Mouse (Mus musculus): ENCODE measurements around the gene Prom2. TPM values are rescaled to one million over a fixed set of nuclear protein-coding genes. Genes with fewer than 3 reads are reported as not detected.

Prom2 gene
- polyA plus RNA-seq, 1 experiment from 2014 or later = 0.48 TPM

- peak; percentile 79 for DNase-seq (ENCODE audit: low spot score)
- no peak overlapping the region for H3K9ac ChIP-seq (ENCODE audit: low read length)
- peaks cover 13% of the 10 kb centered on the region; the same call in 1 of the 2 replicates for H3K4me1 ChIP-seq (replicated peaks; ENCODE audit: control insufficient read depth, insufficient read depth, low read length)
- H3K4me3 ChIP-seq (ENCODE audit: low read depth, low read length) = peak overlapping the region; percentile 17
- peak; percentile 74 for ATAC-seq (replicated peaks; ENCODE audit: low FRiP score)
- 7% methylated on average over 19 of the region's 19 CpGs for WGBS
- no peaks in the 10 kb centered on the region for H3K36me3 ChIP-seq (ENCODE audit: control insufficient read depth, insufficient read depth, low read length)
- H3K4me2 ChIP-seq (ENCODE audit: low read depth, low read length, severe bottlenecking) = peak overlapping the region; percentile 39; the same call in 1 of the 2 replicates
- no peak overlapping the region for H3K27ac ChIP-seq (ENCODE audit: low read depth, low read length)
- peaks cover 51% of the 10 kb centered on the region for H3K27me3 ChIP-seq (ENCODE audit: control insufficient read depth, insufficient read depth, low read length)
- H3K9me3 ChIP-seq (ENCODE audit: control insufficient read depth, low read length) = no peaks in the 10 kb centered on the region
These were observed 56.6 kb downstream of the Prom2 start for GRCm38 (mm10) chr2:127484476-127485170.

GRCm38 (mm10) chr2:127483001-127483400, 58.3 kb downstream of the Prom2 start:
- DNase-seq (ENCODE audit: low spot score) = peak; percentile 61
- H3K9ac ChIP-seq (ENCODE audit: low read length) = no peak overlapping the region
- peak overlapping the region; percentile 67 for H3K4me2 ChIP-seq (ENCODE audit: low read depth, low read length, severe bottlenecking)
- peaks cover 52% of the 10 kb centered on the region for H3K27me3 ChIP-seq (ENCODE audit: control insufficient read depth, insufficient read depth, low read length)
- no peaks in the 10 kb centered on the region for H3K36me3 ChIP-seq (ENCODE audit: control insufficient read depth, insufficient read depth, low read length)
- no peak overlapping the region for H3K27ac ChIP-seq (ENCODE audit: low read depth, low read length)
- peak overlapping the region; percentile 35 for H3K4me3 ChIP-seq (ENCODE audit: low read depth, low read length)
- no peak for ATAC-seq (replicated peaks; ENCODE audit: low FRiP score)
- no peaks in the 10 kb centered on the region for H3K9me3 ChIP-seq (ENCODE audit: control insufficient read depth, low read length)
- peaks cover 13% of the 10 kb centered on the region; the same call in 1 of the 2 replicates for H3K4me1 ChIP-seq (replicated peaks; ENCODE audit: control insufficient read depth, insufficient read depth, low read length)
- under 1% methylated on average over 20 of the region's 21 CpGs for WGBS

GRCm38 (mm10) chr2:127482533-127482911, 58.7 kb downstream of the Prom2 start:
- H3K9ac ChIP-seq (ENCODE audit: low read length) = no peak overlapping the region; the same call in 1 of the 2 replicates
- 0 out of 2 replicates have a peak, but pooled peaks have one; percentile 65 for ATAC-seq (replicated peaks; ENCODE audit: low FRiP score)
- H3K27ac ChIP-seq (ENCODE audit: low read depth, low read length) = no peak overlapping the region
- H3K4me1 ChIP-seq (replicated peaks; ENCODE audit: control insufficient read depth, insufficient read depth, low read length) = peaks cover 13% of the 10 kb centered on the region; the same call in 1 of the 2 replicates
- peak overlapping the region; percentile 67 for H3K4me2 ChIP-seq (ENCODE audit: low read depth, low read length, severe bottlenecking)
- no peaks in the 10 kb centered on the region for H3K9me3 ChIP-seq (ENCODE audit: control insufficient read depth, low read length)
- peak; percentile 73 for DNase-seq (ENCODE audit: low spot score)
- H3K4me3 ChIP-seq (ENCODE audit: low read depth, low read length) = peak overlapping the region; percentile 35
- H3K27me3 ChIP-seq (ENCODE audit: control insufficient read depth, insufficient read depth, low read length) = peaks cover 52% of the 10 kb centered on the region
- no peaks in the 10 kb centered on the region for H3K36me3 ChIP-seq (ENCODE audit: control insufficient read depth, insufficient read depth, low read length)
- WGBS = under 1% methylated on average over 20 of the region's 21 CpGs

GRCm38 (mm10) chr2:127481841-127482532, 59.3 kb downstream of the Prom2 start:
- Histone ChIP-seq H3K4me3 (ENCODE audit: low read depth, low read length) (peak overlapping the region; percentile 35), H3K4me1 (replicated peaks; ENCODE audit: control insufficient read depth, insufficient read depth, low read length) (peaks cover 13% of the 10 kb centered on the region; the same call in 1 of the 2 replicates), H3K27me3 (ENCODE audit: control insufficient read depth, insufficient read depth, low read length) (peaks cover 52% of the 10 kb centered on the region), H3K27ac (ENCODE audit: low read depth, low read length) (no peak overlapping the region), H3K4me2 (ENCODE audit: low read depth, low read length, severe bottlenecking) (peak overlapping the region; percentile 67), H3K36me3 (ENCODE audit: control insufficient read depth, insufficient read depth, low read length) (no peaks in the 10 kb centered on the region), H3K9ac (ENCODE audit: low read length) (peak overlapping the region; percentile 17), H3K9me3 (ENCODE audit: control insufficient read depth, low read length) (no peaks in the 10 kb centered on the region)
- DNase-seq (ENCODE audit: low spot score) = peak; percentile 56
- WGBS = under 1% methylated on average over 54 of the region's 59 CpGs
- ATAC-seq (replicated peaks; ENCODE audit: low FRiP score) = 0 out of 2 replicates have a peak, but pooled peaks have one; percentile 8

GRCm38 (mm10) chr2:127479763-127480162, 61.5 kb downstream of the Prom2 start:
- ATAC-seq (replicated peaks; ENCODE audit: low FRiP score) = no peak
- peaks cover 13% of the 10 kb centered on the region; the same call in 1 of the 2 replicates for H3K4me1 ChIP-seq (replicated peaks; ENCODE audit: control insufficient read depth, insufficient read depth, low read length)
- no peaks in the 10 kb centered on the region for H3K36me3 ChIP-seq (ENCODE audit: control insufficient read depth, insufficient read depth, low read length)
- no peaks in the 10 kb centered on the region for H3K9me3 ChIP-seq (ENCODE audit: control insufficient read depth, low read length)
- H3K4me2 ChIP-seq (ENCODE audit: low read depth, low read length, severe bottlenecking) = no peak overlapping the region
- peaks cover 48% of the 10 kb centered on the region for H3K27me3 ChIP-seq (ENCODE audit: control insufficient read depth, insufficient read depth, low read length)
- DNase-seq (ENCODE audit: low spot score) = no peak
- 67% methylated on average over 10 of the region's 10 CpGs for WGBS
- no peak overlapping the region for H3K4me3 ChIP-seq (ENCODE audit: low read depth, low read length)
- H3K27ac ChIP-seq (ENCODE audit: low read depth, low read length) = no peak overlapping the region
- H3K9ac ChIP-seq (ENCODE audit: low read length) = no peak overlapping the region

GRCm38 (mm10) chr2:127479210-127479609, 62.1 kb downstream of the Prom2 start:
- Histone ChIP-seq H3K9me3 (ENCODE audit: control insufficient read depth, low read length) (no peaks in the 10 kb centered on the region), H3K9ac (ENCODE audit: low read length) (no peak overlapping the region), H3K36me3 (ENCODE audit: control insufficient read depth, insufficient read depth, low read length) (no peaks in the 10 kb centered on the region), H3K4me3 (ENCODE audit: low read depth, low read length) (no peak overlapping the region), H3K27me3 (ENCODE audit: control insufficient read depth, insufficient read depth, low read length) (peaks cover 46% of the 10 kb centered on the region), H3K4me2 (ENCODE audit: low read depth, low read length, severe bottlenecking) (no peak overlapping the region), H3K27ac (ENCODE audit: low read depth, low read length) (no peak overlapping the region), H3K4me1 (replicated peaks; ENCODE audit: control insufficient read depth, insufficient read depth, low read length) (peaks cover 10% of the 10 kb centered on the region; the same call in 1 of the 2 replicates)
- ATAC-seq (replicated peaks; ENCODE audit: low FRiP score) = no peak
- DNase-seq (ENCODE audit: low spot score) = no peak
- WGBS = 80% methylated on average over 4 of the region's 4 CpGs

Other genes with a start within 250 kb of the Prom2 start
- gene Dusp2, start 205.3 kb downstream of the Prom2 start, polyA plus RNA-seq (2014; fragmentation: Nextera tagmentation; extraction: Ambion mirVana) = 3.9 and 5.2 TPM in 2 replicates
- gene Astl, start 202.8 kb downstream of the Prom2 start, polyA plus RNA-seq (2014; fragmentation: Nextera tagmentation; extraction: Ambion mirVana) = not detected in 2 replicates
- 3.4 and 4.1 TPM in 2 replicates for gene Adra2b, start 178.3 kb downstream of the Prom2 start, polyA plus RNA-seq (2014; fragmentation: Nextera tagmentation; extraction: Ambion mirVana)
- gene Gpat2, start 116.3 kb downstream of the Prom2 start, polyA plus RNA-seq (2014; fragmentation: Nextera tagmentation; extraction: Ambion mirVana) = 0.16 and 0.40 TPM in 2 replicates
- 25.8 and 26.0 TPM in 2 replicates for gene Fahd2a, start 96.9 kb downstream of the Prom2 start, polyA plus RNA-seq (2014; fragmentation: Nextera tagmentation; extraction: Ambion mirVana)
- gene Kcnip3, start 19.4 kb downstream of the Prom2 start, polyA plus RNA-seq (2014; fragmentation: Nextera tagmentation; extraction: Ambion mirVana) = 4.6 and 6.3 TPM in 2 replicates
- 7.2 and 8.9 TPM in 2 replicates for gene Zfp661, start 45.6 kb upstream of the Prom2 start, polyA plus RNA-seq (2014; fragmentation: Nextera tagmentation; extraction: Ambion mirVana)
- 159 and 167 TPM in 2 replicates for gene Mrps5, start 45.8 kb upstream of the Prom2 start, polyA plus RNA-seq (2014; fragmentation: Nextera tagmentation; extraction: Ambion mirVana)
- gene Mal, start 115.2 kb upstream of the Prom2 start, polyA plus RNA-seq (2014; fragmentation: Nextera tagmentation; extraction: Ambion mirVana) = 0.24 and 2.0 TPM in 2 replicates
- gene Mall, start 188.5 kb upstream of the Prom2 start, polyA plus RNA-seq (2014; fragmentation: Nextera tagmentation; extraction: Ambion mirVana) = 1.1 and 1.2 TPM in 2 replicates
- 34.1 and 36.0 TPM in 2 replicates for gene Nphp1, start 247.4 kb upstream of the Prom2 start, polyA plus RNA-seq (2014; fragmentation: Nextera tagmentation; extraction: Ambion mirVana)

Measured in forebrain, embryonic 11.5 days (tissue).